Mouse (Mus musculus): ENCODE measurements around the gene Gm11992. TPM values are rescaled to one million over a fixed set of nuclear protein-coding genes. Genes with fewer than 3 reads are reported as not detected.
A peak's percentile ranks its signal among the peaks of the same experiment; 100 is the strongest.

Gene Gm11992
- polyA plus RNA-seq, 1 experiment from 2014 or later, result 0.11 TPM

- ATAC-seq (no peak), DNase-seq (no peak)
- no peaks in the 10 kb centered on the region for H3K9me3 ChIP-seq (ENCODE audit: low read length)
- H3K27me3 ChIP-seq (ENCODE audit: insufficient read depth, low read length), result peaks cover 36% of the 10 kb centered on the region
- H3K4me2 ChIP-seq (ENCODE audit: low read depth, low read length), result no peak overlapping the region
- no peak overlapping the region for H3K9ac ChIP-seq (replicated peaks)
- no peak overlapping the region for H3K4me3 ChIP-seq (ENCODE audit: low read depth, low read length)
- no peak for TF ChIP-seq EP300 (IDR thresholded peaks at IDR 0.05; ENCODE audit: low read depth)
- no peak for TF ChIP-seq CTCF (IDR thresholded peaks at IDR 0.05; ENCODE audit: low read depth)
- 16% methylated on average over 3 of the region's 3 CpGs for WGBS (ENCODE audit: insufficient replicate concordance)
- H3K4me1 ChIP-seq (ENCODE audit: insufficient read depth), result peaks cover 15% of the 10 kb centered on the region
- H3K36me3 ChIP-seq (replicated peaks; ENCODE audit: insufficient read depth, low read length), result no peaks in the 10 kb centered on the region
- no peak overlapping the region for H3K27ac ChIP-seq (ENCODE audit: low read depth)
Measured at GRCm38 (mm10) chr11:9116916-9117315, 68.5 kb downstream of the Gm11992 start.

DNA sequence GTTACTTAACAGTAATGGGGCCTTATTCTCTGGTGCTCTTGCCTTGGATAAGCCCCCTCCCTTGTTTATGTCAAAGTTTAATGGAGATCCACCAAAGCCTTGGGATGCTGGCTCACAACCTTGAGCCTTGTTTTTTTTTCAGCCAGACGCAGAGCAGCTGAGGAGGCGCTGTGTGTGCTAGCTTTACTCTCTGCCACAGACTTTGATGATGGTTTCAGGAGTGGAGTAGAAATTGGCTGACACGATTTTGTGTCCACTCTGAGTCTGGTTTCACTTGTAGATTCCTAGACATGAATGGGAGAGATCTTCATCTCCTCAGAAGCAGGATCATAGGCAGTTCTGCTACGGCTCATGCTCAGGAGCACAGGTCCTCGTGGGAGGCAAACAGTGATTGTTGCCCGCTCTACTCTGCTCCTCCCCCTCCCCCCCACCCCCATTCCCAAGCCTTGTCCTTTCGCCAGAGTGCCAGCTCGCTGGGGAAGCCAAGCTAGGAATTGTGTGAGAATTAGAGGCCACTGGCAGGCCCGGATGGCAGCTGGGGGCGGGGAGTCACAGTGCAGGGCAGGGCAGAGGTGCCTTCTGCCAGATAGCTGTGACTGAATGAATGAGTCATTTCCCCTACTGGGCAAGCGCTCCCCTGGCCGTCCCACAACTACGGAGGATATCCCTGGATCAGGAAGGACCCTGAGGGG lies 69.1 kb downstream of the Gm11992 start:
- peak overlapping the region; percentile 76 for H3K4me2 ChIP-seq (ENCODE audit: low read depth, low read length)
- WGBS (ENCODE audit: insufficient replicate concordance), result 6% methylated on average over 13 of the region's 13 CpGs
- peaks cover 36% of the 10 kb centered on the region for H3K27me3 ChIP-seq (ENCODE audit: insufficient read depth, low read length)
- TF ChIP-seq EP300 (IDR thresholded peaks at IDR 0.05; ENCODE audit: low read depth) (no peak), CTCF (IDR thresholded peaks at IDR 0.05; ENCODE audit: low read depth) (no peak)
- DNase-seq (peak; percentile 47), ATAC-seq (peak; percentile 82)
- H3K4me3 ChIP-seq (ENCODE audit: low read depth, low read length), result peak overlapping the region; percentile 45
- H3K9me3 ChIP-seq (ENCODE audit: low read length), result no peaks in the 10 kb centered on the region
- H3K36me3 ChIP-seq (replicated peaks; ENCODE audit: insufficient read depth, low read length), result no peaks in the 10 kb centered on the region
- peaks cover 15% of the 10 kb centered on the region for H3K4me1 ChIP-seq (ENCODE audit: insufficient read depth)
- H3K9ac ChIP-seq (replicated peaks), result no peak overlapping the region
- H3K27ac ChIP-seq (ENCODE audit: low read depth), result no peak overlapping the region

DNA sequence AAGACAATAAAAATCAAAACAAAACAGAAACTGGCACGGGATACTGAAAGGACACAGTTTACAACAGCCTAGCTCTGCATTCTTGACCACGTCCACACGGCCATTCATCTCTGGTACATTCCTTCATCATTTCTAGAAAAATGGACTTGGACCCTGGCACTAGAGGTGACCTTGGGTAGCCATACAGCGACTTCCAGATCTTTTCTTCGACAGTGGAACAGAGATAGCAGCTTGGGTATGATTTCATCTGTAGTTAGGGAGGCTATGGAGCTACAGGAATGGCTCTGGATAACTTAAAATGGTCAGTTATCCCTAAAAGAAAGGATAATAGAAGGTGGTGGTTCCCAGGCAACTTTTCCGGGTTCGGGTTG lies 69.6 kb downstream of the Gm11992 start, which contains the start of gene Upp1:
Gene Upp1, plus strand, starts transcription at position 54 of the 371 bp plus-strand sequence.
- Histone ChIP-seq H3K9ac (replicated peaks) (peak within 1 kb of the TSS; percentile 39), H3K36me3 (replicated peaks; ENCODE audit: insufficient read depth, low read length) (no peaks in the 10 kb centered on the region), H3K9me3 (ENCODE audit: low read length) (no peaks in the 10 kb centered on the region), H3K4me1 (ENCODE audit: insufficient read depth) (peaks cover 15% of the 10 kb centered on the region), H3K4me3 (ENCODE audit: low read depth, low read length) (peak within 1 kb of the TSS; percentile 45), H3K4me2 (ENCODE audit: low read depth, low read length) (peak within 1 kb of the TSS; percentile 76), H3K27me3 (ENCODE audit: insufficient read depth, low read length) (peaks cover 36% of the 10 kb centered on the region), H3K27ac (ENCODE audit: low read depth) (0 out of 2 replicates have a peak within 1 kb of the TSS, but pooled peaks have one; percentile 0)
- 2% methylated on average over 7 of the region's 7 CpGs for WGBS (ENCODE audit: insufficient replicate concordance)
- no peak for ATAC-seq
- DNase-seq, result no peak
- no peak for TF ChIP-seq EP300 (IDR thresholded peaks at IDR 0.05; ENCODE audit: low read depth)
- TF ChIP-seq CTCF (IDR thresholded peaks at IDR 0.05; ENCODE audit: low read depth), result no peak

DNA sequence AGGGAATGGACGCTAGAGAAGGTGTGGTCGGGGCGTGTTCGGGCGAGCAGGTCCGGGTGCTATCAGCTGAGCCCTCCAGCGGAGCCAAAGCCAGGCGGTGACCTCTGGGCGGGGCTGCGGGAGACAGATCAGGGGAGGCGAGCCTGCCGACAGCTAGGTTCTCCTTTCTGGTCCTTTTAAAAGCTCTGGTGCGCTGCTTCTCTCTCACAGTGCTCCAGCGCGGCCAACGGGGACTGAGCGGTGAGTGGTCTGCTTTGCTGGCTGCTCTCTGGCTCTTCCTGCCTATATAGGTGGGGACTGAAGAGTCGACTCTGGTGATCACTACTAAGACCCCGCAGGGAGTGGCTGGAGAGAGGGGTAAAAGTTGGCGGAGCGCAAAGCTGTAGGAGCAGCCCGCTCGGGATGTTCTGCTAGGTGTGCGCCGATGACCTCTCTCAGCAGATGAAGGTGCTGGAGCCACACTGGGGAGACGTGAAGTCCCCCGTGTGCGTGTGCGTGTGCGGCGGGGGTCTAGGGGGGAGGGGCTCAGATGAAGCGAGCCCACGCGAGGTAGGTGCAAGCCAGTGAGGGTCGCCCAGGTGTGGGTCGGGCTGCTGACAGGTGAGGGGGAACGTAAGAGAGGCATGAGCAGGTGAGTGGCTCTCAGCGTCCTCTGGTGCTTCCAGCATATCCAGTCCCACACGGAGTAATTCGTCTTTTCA lies 70.2 kb downstream of the Gm11992 start:
- Histone ChIP-seq H3K9ac (replicated peaks) (peak overlapping the region; percentile 39), H3K4me1 (ENCODE audit: insufficient read depth) (peaks cover 15% of the 10 kb centered on the region), H3K9me3 (ENCODE audit: low read length) (no peaks in the 10 kb centered on the region), H3K4me3 (ENCODE audit: low read depth, low read length) (peak overlapping the region; percentile 45), H3K4me2 (ENCODE audit: low read depth, low read length) (peak overlapping the region; percentile 76), H3K27ac (ENCODE audit: low read depth) (0 out of 2 replicates have a peak overlapping the region, but pooled peaks have one; percentile 0), H3K36me3 (replicated peaks; ENCODE audit: insufficient read depth, low read length) (no peaks in the 10 kb centered on the region), H3K27me3 (ENCODE audit: insufficient read depth, low read length) (peaks cover 36% of the 10 kb centered on the region)
- 1% methylated on average over 40 of the region's 40 CpGs for WGBS (ENCODE audit: insufficient replicate concordance)
- DNase-seq, result peak; percentile 66
- TF ChIP-seq CTCF (IDR thresholded peaks at IDR 0.05; ENCODE audit: low read depth), result no peak
- no peak for TF ChIP-seq EP300 (IDR thresholded peaks at IDR 0.05; ENCODE audit: low read depth)
- ATAC-seq, result peak; percentile 78

Other genes with a start within 250 kb of the Gm11992 start
- 0.06 TPM in 1 of 2 replicates, not detected in the other for gene Pkd1l1, start 75.3 kb upstream of the Gm11992 start, polyA plus RNA-seq (2015; fragmentation: Nextera tagmentation; extraction: Ambion mirVana)
- 2.9 and 3.2 TPM in 2 replicates for gene Hus1, start 37.4 kb upstream of the Gm11992 start, polyA plus RNA-seq (2015; fragmentation: Nextera tagmentation; extraction: Ambion mirVana)
- gene Sun3, start 397 bp downstream of the Gm11992 start, polyA plus RNA-seq (2015; fragmentation: Nextera tagmentation; extraction: Ambion mirVana), result 0.15 TPM in 1 of 2 replicates, not detected in the other
- gene Upp1, start 69.5 kb downstream of the Gm11992 start, polyA plus RNA-seq (2015; fragmentation: Nextera tagmentation; extraction: Ambion mirVana), result 1.5 and 1.8 TPM in 2 replicates
- 0.18 and 0.49 TPM in 2 replicates for gene Abca13, start 143.3 kb downstream of the Gm11992 start, polyA plus RNA-seq (2015; fragmentation: Nextera tagmentation; extraction: Ambion mirVana)